Mouse (Mus musculus) forebrain, embryonic 14.5 days (tissue): ENCODE measurements around the gene Ankef1. TPM values are rescaled to one million over a fixed set of nuclear protein-coding genes. Genes with fewer than 3 reads are reported as not detected.

Experiments
- polyA plus RNA-seq: library from polyadenylated mRNA; unstranded; fragments of >200 nt; fragmentation: Nextera tagmentation; extraction: Ambion mirVana; gene quantifications from 2 replicates; pipeline ENCODE4 v1.2.1, GENCODE M21; 2014

The Ankef1 gene
- polyA plus RNA-seq, 1 experiment from 2014 or later = 0.69 TPM

Other genes starting within 250 kb of the Ankef1 start
- 29.7 and 33.7 TPM in 2 replicates for gene Pak7, start 113.9 kb upstream of the Ankef1 start, polyA plus RNA-seq
- gene Snap25, start 211.5 kb downstream of the Ankef1 start, polyA plus RNA-seq = 53.5 and 85.8 TPM in 2 replicates